Mouse (Mus musculus) heart, postnatal 0 days (tissue): ENCODE measurements around the gene Ccdc22.

ENCODE experiments used
- CTCF ChIP-seq: IDR thresholded peaks from 2 replicates; pipeline ENCODE4 v1.5.1; 2016; ENCODE audit warnings: antibody characterized with exemption, control low read depth, low read depth
- EP300 ChIP-seq: IDR thresholded peaks from 2 replicates; pipeline ENCODE4 v1.6.1; 2016; ENCODE audit warnings: antibody characterized with exemption, low read depth

GRCm38 (mm10) chrX:7610536-7611258 lies 5.4 kb upstream of the Ccdc22 start:
- TF ChIP-seq CTCF = no peak
- TF ChIP-seq EP300 = no peak
